Mouse (Mus musculus): Measurements from ENCODE around the gene Timp2. TPM values are rescaled to one million over a fixed set of nuclear protein-coding genes. Genes with fewer than 3 reads are reported as not detected.

Gene Timp2
- polyA plus RNA-seq, 1 experiment from 2014 or later: 5.8 TPM

DNA sequence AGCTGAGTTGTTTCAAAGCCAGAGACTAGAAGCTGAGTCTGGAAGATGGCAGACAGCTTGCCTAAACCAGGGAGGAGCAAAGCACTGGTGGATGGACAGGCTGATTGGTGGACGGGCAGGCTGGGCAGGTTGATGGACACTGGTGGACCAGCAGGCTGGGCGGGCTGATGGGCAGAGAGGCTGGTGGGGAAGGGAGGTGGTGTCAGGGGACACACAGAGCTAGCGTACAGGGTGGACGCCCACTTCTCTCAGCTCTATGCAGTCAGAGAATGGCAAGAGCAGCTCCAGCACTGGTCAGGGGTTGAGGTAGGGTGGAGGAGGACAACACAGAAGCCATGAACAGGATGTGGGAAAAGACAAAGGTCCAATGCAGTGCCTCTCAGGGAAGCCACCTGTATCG, 13.7 kb upstream of the Timp2 start:
- no peak for ATAC-seq (ENCODE audit: insufficient read depth)
- Histone ChIP-seq H3K4me3 (replicated peaks) (no peak overlapping the region), H3K4me1 (replicated peaks) (no peaks in the 10 kb centered on the region), H3K9ac (no peak overlapping the region), H3K27ac (replicated peaks) (no peak overlapping the region), H3K36me3 (replicated peaks) (no peaks in the 10 kb centered on the region), H3K9me3 (replicated peaks) (no peaks in the 10 kb centered on the region), H3K4me2 (no peak overlapping the region), H3K27me3 (no peaks in the 10 kb centered on the region; the same call in 1 of the 2 replicates)
- 64% methylated on average over 5 of the region's 5 CpGs for WGBS (ENCODE audit: insufficient replicate concordance)

DNA sequence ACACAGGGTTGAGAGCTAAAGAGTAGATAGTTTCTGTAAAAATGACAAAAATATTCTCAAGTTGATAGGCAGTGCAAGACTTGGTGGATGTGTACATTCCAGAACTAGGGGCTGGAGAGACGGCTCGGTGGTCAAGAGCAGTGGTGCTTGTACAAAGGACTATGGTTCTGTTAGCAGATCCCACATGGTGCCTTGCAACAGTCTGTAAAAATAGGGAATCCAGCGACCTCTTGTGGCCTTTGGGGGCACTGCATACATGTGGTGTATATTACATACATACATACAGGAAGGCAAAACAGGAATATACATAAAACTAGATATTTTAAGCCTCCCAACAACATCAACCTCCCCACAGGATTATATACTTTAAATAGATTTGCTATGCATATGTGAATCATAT, 12.8 kb upstream of the Timp2 start:
- no peaks in the 10 kb centered on the region for H3K9me3 ChIP-seq (replicated peaks)
- no peaks in the 10 kb centered on the region; the same call in 1 of the 2 replicates for H3K27me3 ChIP-seq
- H3K9ac ChIP-seq: no peak overlapping the region
- H3K4me3 ChIP-seq (replicated peaks): no peak overlapping the region
- H3K4me1 ChIP-seq (replicated peaks): no peaks in the 10 kb centered on the region
- H3K27ac ChIP-seq (replicated peaks): no peak overlapping the region
- no peak overlapping the region for H3K4me2 ChIP-seq
- H3K36me3 ChIP-seq (replicated peaks): no peaks in the 10 kb centered on the region
- ATAC-seq (ENCODE audit: insufficient read depth): no peak
- 59% methylated on average over 3 of the region's 3 CpGs for WGBS (ENCODE audit: insufficient replicate concordance)

DNA sequence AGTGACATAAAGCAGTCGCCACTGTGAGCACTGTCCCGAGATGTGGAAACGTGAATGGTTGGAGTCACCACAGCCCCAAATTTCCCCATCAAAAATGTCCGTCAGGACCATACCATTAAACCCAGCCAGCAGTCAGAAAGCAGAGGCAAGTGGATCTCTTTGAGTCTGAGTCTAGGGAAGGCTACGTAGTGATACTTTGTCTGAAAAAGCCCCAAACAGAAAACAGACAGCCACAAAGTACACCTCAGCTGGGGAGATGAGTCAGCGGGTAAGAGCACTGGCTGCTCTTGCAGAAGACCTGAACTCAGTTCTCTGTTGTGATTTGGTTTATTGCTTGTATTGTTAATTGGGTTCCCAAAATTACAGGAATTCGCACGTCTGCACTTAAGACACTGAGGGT, 11.0 kb upstream of the Timp2 start:
- Histone ChIP-seq H3K4me2 (no peak overlapping the region), H3K36me3 (replicated peaks) (no peaks in the 10 kb centered on the region), H3K4me1 (replicated peaks) (peaks cover 7% of the 10 kb centered on the region; the same call in 1 of the 2 replicates), H3K9me3 (replicated peaks) (no peaks in the 10 kb centered on the region), H3K9ac (no peak overlapping the region), H3K4me3 (replicated peaks) (no peak overlapping the region), H3K27ac (replicated peaks) (no peak overlapping the region), H3K27me3 (no peaks in the 10 kb centered on the region; the same call in none of the 2 replicates)
- 50% methylated on average over 8 of the region's 8 CpGs for WGBS (ENCODE audit: insufficient replicate concordance)
- ATAC-seq (ENCODE audit: insufficient read depth): no peak

DNA sequence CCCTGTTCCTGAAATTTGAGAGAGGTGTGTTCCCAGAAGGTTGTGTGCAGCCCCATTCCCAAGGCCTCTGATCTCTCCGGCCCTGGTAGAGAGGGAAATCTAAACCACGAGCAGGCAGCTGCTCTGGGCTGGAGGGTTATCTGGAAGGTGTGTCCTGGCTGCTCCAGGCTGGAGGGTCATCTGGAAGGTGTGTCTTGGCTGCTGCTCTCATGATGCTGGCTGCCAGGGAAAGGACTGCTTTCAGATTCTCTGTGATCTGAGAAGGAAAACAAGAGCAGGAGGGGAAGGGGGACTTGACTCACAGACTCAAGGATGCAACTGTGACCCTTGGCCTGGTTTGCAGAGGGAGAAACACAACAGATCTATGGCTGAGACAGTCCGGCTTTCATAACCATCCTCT, 10.6 kb upstream of the Timp2 start:
- Histone ChIP-seq H3K9me3 (replicated peaks) (no peaks in the 10 kb centered on the region), H3K9ac (no peak overlapping the region), H3K36me3 (replicated peaks) (no peaks in the 10 kb centered on the region), H3K27me3 (no peaks in the 10 kb centered on the region; the same call in none of the 2 replicates), H3K4me2 (no peak overlapping the region), H3K27ac (replicated peaks) (no peak overlapping the region), H3K4me3 (replicated peaks) (no peak overlapping the region), H3K4me1 (replicated peaks) (peaks cover 7% of the 10 kb centered on the region; the same call in 1 of the 2 replicates)
- no peak for ATAC-seq (ENCODE audit: insufficient read depth)
- WGBS (ENCODE audit: insufficient replicate concordance): 46% methylated on average over 3 of the region's 3 CpGs

DNA sequence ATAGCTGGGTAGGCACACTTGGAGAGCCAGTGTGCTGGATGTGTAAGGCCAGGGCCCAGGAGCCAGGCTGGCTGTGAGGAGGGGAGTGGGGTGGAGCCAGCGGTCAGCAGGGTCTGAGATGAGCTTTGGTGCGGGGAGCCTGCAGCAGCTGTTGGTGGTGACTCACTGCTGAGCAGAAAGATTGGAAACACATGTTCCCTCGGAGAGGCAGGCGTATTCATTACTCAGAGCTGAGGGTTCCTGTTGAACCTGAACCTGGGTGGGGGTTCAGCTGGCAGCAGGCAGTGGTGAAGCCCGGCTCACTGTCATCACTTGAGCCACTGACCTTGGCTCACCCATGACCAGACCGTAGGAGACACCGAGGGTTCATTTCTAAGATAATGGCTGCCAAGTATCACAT, 9.6 kb upstream of the Timp2 start:
- Histone ChIP-seq H3K9me3 (replicated peaks) (no peaks in the 10 kb centered on the region), H3K4me3 (replicated peaks) (no peak overlapping the region), H3K4me2 (no peak overlapping the region), H3K27ac (replicated peaks) (no peak overlapping the region), H3K4me1 (replicated peaks) (peaks cover 7% of the 10 kb centered on the region; the same call in 1 of the 2 replicates), H3K9ac (no peak overlapping the region), H3K27me3 (no peaks in the 10 kb centered on the region; the same call in none of the 2 replicates), H3K36me3 (replicated peaks) (no peaks in the 10 kb centered on the region)
- no peak for ATAC-seq (ENCODE audit: insufficient read depth)
- WGBS (ENCODE audit: insufficient replicate concordance): 66% methylated on average over 7 of the region's 7 CpGs

DNA sequence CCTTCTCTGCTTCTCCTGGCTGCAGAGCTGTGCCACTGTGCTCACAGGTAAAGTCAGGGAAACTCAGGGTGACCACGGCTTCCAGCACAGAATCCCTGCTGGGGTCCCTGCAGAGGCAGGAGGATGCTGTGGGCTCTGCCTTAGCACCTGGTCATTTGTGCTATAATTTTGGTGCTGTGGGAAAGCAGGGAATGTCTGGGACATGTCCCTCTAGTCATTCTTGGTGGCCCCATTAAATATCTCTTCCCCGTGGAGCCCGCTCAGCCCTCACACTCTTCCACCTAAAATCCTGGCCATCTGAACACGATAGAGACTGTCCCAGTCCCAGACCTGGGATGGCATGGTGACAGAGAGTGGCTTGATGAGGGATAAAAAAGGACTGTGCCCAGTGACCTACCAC, 8.5 kb upstream of the Timp2 start:
- no peak overlapping the region for H3K4me3 ChIP-seq (replicated peaks)
- no peak for ATAC-seq (ENCODE audit: insufficient read depth)
- 58% methylated on average over 4 of the region's 4 CpGs for WGBS (ENCODE audit: insufficient replicate concordance)
- no peak overlapping the region for H3K9ac ChIP-seq
- no peaks in the 10 kb centered on the region; the same call in 1 of the 2 replicates for H3K27me3 ChIP-seq
- H3K27ac ChIP-seq (replicated peaks): no peak overlapping the region
- no peak overlapping the region for H3K4me2 ChIP-seq
- H3K36me3 ChIP-seq (replicated peaks): no peaks in the 10 kb centered on the region
- no peaks in the 10 kb centered on the region for H3K9me3 ChIP-seq (replicated peaks)
- peaks cover 7% of the 10 kb centered on the region; the same call in 1 of the 2 replicates for H3K4me1 ChIP-seq (replicated peaks)

DNA sequence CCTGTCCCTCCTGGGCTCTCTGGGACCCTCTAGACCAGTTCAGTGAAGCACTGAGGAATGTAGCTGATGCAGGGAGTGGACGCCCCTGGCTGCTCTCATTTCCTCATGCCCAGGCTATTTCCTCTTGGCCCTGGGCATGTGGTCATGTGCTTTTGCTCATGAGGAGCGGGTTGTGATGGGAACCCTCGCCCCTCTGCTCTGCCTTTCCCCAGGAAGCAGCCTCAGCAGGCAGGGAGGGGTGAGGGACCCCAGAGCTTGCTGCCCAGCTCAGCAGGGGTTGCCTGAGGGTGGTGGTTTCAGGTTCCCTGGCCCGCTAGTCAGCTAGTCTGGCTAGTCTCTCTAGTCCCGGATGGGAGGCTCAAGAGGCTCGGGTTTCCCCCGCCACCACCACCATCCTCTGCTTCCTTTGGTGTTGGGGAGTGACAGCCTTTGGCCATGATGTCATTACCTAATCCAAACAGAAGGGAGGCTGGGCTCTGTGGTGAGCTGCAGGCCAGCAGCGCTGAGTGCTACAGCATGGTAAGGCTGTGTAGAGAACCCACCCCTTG, 7.5 kb upstream of the Timp2 start:
- Histone ChIP-seq H3K27ac (replicated peaks) (no peak overlapping the region), H3K9ac (no peak overlapping the region), H3K4me1 (replicated peaks) (peaks cover 7% of the 10 kb centered on the region; the same call in 1 of the 2 replicates), H3K4me2 (no peak overlapping the region; the same call in 1 of the 2 replicates), H3K4me3 (replicated peaks) (no peak overlapping the region), H3K36me3 (replicated peaks) (no peaks in the 10 kb centered on the region), H3K9me3 (replicated peaks) (no peaks in the 10 kb centered on the region), H3K27me3 (no peaks in the 10 kb centered on the region; the same call in 1 of the 2 replicates)
- 3% methylated on average over 8 of the region's 8 CpGs for WGBS (ENCODE audit: insufficient replicate concordance)
- ATAC-seq (ENCODE audit: insufficient read depth): peak; percentile 42

DNA sequence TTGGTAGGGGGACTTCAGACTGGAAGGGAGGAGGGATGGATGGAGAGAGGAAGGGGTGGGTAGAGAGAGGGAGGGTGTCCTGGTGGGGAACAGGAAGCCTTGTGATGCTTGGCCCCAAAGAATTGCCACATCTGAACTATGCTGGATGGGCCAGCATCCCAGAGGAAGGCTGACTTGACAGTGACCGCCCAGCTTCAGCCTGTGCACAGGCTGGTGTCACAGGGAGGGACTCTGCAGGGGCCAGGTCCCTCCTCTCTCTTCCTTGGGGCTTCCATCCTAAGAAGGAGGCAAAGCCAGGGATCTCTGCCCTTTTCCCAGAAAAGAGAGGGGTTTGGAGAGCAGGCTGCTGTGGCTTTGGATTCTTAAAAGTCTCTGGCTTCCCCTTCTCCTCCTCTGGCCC, 7.0 kb upstream of the Timp2 start:
- WGBS (ENCODE audit: insufficient replicate concordance): 58% methylated on average over 1 of the region's 1 CpGs
- Histone ChIP-seq H3K36me3 (replicated peaks) (no peaks in the 10 kb centered on the region), H3K4me2 (no peak overlapping the region), H3K9ac (no peak overlapping the region), H3K9me3 (replicated peaks) (no peaks in the 10 kb centered on the region), H3K4me1 (replicated peaks) (peaks cover 7% of the 10 kb centered on the region; the same call in 1 of the 2 replicates), H3K27me3 (no peaks in the 10 kb centered on the region; the same call in 1 of the 2 replicates), H3K4me3 (replicated peaks) (no peak overlapping the region), H3K27ac (replicated peaks) (no peak overlapping the region)
- ATAC-seq (ENCODE audit: insufficient read depth): no peak

DNA sequence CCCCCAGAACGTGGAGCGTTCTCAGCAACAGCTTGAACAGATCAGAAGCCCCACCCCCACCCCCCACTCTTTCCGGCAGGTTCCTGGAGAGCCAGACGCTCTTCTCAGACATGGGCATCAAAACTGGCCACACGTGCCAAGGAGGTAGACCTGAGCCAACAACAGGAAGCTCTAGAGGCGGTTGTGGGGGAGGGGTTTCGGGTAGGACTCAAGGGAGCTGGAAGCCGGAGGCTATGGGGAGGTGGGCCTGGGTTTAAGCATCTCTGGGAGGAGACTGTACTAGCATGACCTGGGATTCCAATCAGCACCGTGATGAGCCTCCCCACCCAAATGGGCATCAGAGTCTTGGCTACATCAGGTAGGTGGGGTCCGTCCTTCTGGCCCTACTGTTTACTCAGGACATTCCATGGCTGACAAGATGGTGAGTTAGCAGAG, 5.4 kb upstream of the Timp2 start:
- H3K9ac ChIP-seq: no peak overlapping the region
- no peak overlapping the region for H3K27ac ChIP-seq (replicated peaks)
- WGBS (ENCODE audit: insufficient replicate concordance): 39% methylated on average over 10 of the region's 10 CpGs
- H3K4me1 ChIP-seq (replicated peaks): peaks cover 7% of the 10 kb centered on the region; the same call in 1 of the 2 replicates
- peaks cover 5% of the 10 kb centered on the region for H3K27me3 ChIP-seq
- H3K4me3 ChIP-seq (replicated peaks): no peak overlapping the region
- no peaks in the 10 kb centered on the region for H3K36me3 ChIP-seq (replicated peaks)
- no peaks in the 10 kb centered on the region for H3K9me3 ChIP-seq (replicated peaks)
- no peak overlapping the region for H3K4me2 ChIP-seq
- no peak for ATAC-seq (ENCODE audit: insufficient read depth)

DNA sequence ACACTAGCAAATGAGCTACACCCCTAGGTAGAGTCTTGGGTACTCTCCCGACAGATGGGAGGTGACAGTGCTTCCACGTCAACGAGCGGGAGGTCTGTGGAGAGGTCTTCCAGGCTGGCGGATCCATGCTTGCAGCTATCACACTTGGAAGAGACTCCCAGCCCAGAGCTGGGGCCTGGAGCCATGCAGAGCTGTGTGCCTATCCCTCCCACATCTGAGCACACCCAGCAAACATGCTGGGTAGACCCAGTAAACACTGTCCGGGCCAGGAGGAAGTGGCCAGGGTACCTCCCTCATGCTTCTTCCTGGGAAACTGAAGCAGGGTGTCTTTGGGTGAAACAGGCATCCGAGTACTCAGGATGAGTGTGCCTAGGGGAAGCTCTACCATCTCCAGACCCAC, 5.0 kb upstream of the Timp2 start:
- Histone ChIP-seq H3K4me2 (no peak overlapping the region), H3K9me3 (replicated peaks) (no peaks in the 10 kb centered on the region), H3K4me3 (replicated peaks) (no peak overlapping the region), H3K4me1 (replicated peaks) (peaks cover 10% of the 10 kb centered on the region), H3K27me3 (peaks cover 9% of the 10 kb centered on the region), H3K36me3 (replicated peaks) (no peaks in the 10 kb centered on the region), H3K27ac (replicated peaks) (no peak overlapping the region), H3K9ac (no peak overlapping the region)
- no peak for ATAC-seq (ENCODE audit: insufficient read depth)
- 61% methylated on average over 7 of the region's 7 CpGs for WGBS (ENCODE audit: insufficient replicate concordance)

DNA sequence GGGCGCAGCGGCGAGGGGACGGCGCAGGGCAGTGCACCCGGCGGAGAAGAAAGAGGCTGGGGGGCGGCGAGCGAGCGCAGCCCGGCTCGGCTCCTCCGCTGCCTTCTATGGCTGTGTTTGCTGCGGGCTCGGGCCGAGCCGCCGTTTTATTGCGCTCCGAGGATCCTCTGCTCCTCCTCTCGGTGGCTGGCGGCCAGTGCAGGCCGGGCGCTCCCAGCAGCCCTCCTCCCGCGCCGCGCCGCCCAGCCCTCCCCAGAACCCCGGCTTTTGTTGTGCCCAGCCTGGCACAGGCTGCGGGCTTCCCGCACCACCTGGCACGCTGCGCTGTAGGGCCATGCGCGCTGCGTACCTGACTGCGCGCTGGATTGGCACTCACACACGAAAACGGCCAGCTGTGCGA, 335 bp downstream of the Timp2 start:
- under 1% methylated on average over 40 of the region's 43 CpGs for WGBS (ENCODE audit: insufficient replicate concordance)
- Histone ChIP-seq H3K4me2 (peak overlapping the region; percentile 73), H3K9me3 (replicated peaks) (no peaks in the 10 kb centered on the region), H3K27me3 (peaks cover 36% of the 10 kb centered on the region), H3K9ac (peak overlapping the region; percentile 49), H3K27ac (replicated peaks) (no peak overlapping the region), H3K4me3 (replicated peaks) (peak overlapping the region; percentile 54), H3K4me1 (replicated peaks) (peaks cover 9% of the 10 kb centered on the region; the same call in 1 of the 2 replicates), H3K36me3 (replicated peaks) (no peaks in the 10 kb centered on the region)
- ATAC-seq (ENCODE audit: insufficient read depth): peak; percentile 65

Measured in liver, embryonic 15.5 days (tissue).